Mouse (Mus musculus): ENCODE data around the gene Pgm5.
A peak's percentile ranks its signal among the peaks of the same experiment; 100 is the strongest.

- no peak for TF ChIP-seq ZNF384 (IDR thresholded peaks at IDR 0.05; ENCODE audit: low read depth, low read length)
- 0 out of 2 replicates have a peak, but pooled peaks have one; percentile 23 for TF ChIP-seq ZC3H11A (IDR thresholded peaks at IDR 0.05; ENCODE audit: borderline replicate concordance, low read depth, low read length)
- no peak for TF ChIP-seq CHD2 (IDR thresholded peaks at IDR 0.05; ENCODE audit: low read depth, low read length)
- TF ChIP-seq HCFC1 (IDR thresholded peaks at IDR 0.05; ENCODE audit: borderline replicate concordance, insufficient read depth, low read length): no peak
Observed at GRCm38 (mm10) chr19:24705395-24705794, 156.3 kb downstream of the Pgm5 start.

Measured in ES-E14 (cell line).